Mouse (Mus musculus): ENCODE data around the gene 2210010C04Rik. TPM values are rescaled to one million over a fixed set of nuclear protein-coding genes. Genes with fewer than 3 reads are reported as not detected.

Gene 2210010C04Rik
- polyA plus RNA-seq, 1 experiment from 2014 or later, result not detected

DNA sequence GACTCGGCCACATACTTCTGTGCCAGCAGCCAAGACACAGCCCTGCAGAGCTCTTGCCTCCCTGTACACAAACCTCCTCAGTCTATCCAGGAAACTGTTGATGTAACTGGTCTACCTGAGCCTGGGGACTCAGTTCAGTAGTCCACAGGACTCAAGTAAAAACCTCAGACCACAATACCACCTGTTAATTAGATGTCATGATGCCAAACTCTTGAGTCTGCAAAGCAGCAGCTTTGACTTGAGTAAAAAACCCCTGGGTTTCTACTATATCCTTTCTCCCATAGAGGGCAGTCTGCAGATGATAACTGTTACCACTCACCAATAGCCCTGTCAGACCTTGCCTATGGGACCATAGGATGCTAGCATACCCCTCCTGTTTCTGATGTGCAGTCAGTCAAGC is 12.7 kb upstream of the 2210010C04Rik start:
- no peaks in the 10 kb centered on the region for H3K27me3 ChIP-seq
- H3K4me3 ChIP-seq (replicated peaks), result no peak overlapping the region
- no peak for ATAC-seq (replicated peaks; ENCODE audit: low FRiP score)
- no peak overlapping the region for H3K27ac ChIP-seq
- WGBS, result 94% methylated on average over 1 of the region's 1 CpGs
- H3K9me3 ChIP-seq (replicated peaks), result no peaks in the 10 kb centered on the region
- no peaks in the 10 kb centered on the region for H3K4me1 ChIP-seq
- H3K36me3 ChIP-seq, result no peaks in the 10 kb centered on the region
- H3K4me2 ChIP-seq, result no peak overlapping the region
- H3K9ac ChIP-seq, result no peak overlapping the region

DNA sequence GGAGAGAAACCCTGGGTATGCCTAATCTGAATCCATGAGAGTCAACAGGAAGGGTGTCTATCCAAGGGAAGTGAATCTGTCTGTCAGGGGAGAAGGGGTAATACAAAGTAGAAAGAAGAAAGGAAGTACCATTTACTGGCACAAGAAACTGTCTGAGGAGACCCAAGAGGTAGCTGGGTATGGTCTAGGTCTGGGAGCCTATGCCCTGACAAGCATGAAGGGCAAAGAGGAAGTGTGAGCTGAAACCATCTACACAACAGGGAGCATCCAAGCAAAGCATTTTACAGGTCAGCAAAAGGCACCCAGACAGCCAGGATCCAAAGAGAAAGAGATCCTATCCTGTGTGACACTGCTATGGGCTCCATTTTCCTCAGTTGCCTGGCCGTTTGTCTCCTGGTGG is 11.9 kb upstream of the 2210010C04Rik start:
- no peak for ATAC-seq (replicated peaks; ENCODE audit: low FRiP score)
- Histone ChIP-seq H3K9ac (no peak overlapping the region), H3K4me2 (no peak overlapping the region), H3K4me1 (no peaks in the 10 kb centered on the region), H3K36me3 (no peaks in the 10 kb centered on the region), H3K4me3 (replicated peaks) (no peak overlapping the region), H3K9me3 (replicated peaks) (no peaks in the 10 kb centered on the region), H3K27me3 (no peaks in the 10 kb centered on the region), H3K27ac (no peak overlapping the region)
- WGBS, result 74% methylated on average over 1 of the region's 1 CpGs

DNA sequence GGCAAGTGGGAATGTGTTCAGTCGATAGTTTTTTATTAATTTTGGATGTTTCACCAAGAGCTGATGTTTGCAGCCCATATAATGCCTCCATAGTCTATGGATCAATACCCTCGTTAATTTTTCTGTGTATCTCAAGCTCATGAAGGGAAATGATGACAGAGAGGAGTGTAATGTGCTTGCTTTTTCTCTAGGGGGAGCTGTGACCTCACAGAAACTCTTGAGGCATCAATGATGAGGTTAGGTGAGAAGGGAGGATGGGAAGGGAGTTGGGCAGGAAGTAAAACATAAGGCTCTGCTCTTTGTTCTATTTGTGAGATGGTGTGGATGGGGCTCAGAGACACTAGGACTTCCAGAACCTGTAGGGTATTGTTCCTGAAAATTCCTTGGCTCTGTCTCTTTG is 11.2 kb upstream of the 2210010C04Rik start:
- no peaks in the 10 kb centered on the region for H3K36me3 ChIP-seq
- H3K4me2 ChIP-seq, result no peak overlapping the region
- no peak for ATAC-seq (replicated peaks; ENCODE audit: low FRiP score)
- 59% methylated on average over 2 of the region's 2 CpGs for WGBS
- H3K9me3 ChIP-seq (replicated peaks), result no peaks in the 10 kb centered on the region
- no peak overlapping the region for H3K4me3 ChIP-seq (replicated peaks)
- no peaks in the 10 kb centered on the region for H3K27me3 ChIP-seq
- H3K27ac ChIP-seq, result no peak overlapping the region
- no peaks in the 10 kb centered on the region for H3K4me1 ChIP-seq
- H3K9ac ChIP-seq, result no peak overlapping the region

DNA sequence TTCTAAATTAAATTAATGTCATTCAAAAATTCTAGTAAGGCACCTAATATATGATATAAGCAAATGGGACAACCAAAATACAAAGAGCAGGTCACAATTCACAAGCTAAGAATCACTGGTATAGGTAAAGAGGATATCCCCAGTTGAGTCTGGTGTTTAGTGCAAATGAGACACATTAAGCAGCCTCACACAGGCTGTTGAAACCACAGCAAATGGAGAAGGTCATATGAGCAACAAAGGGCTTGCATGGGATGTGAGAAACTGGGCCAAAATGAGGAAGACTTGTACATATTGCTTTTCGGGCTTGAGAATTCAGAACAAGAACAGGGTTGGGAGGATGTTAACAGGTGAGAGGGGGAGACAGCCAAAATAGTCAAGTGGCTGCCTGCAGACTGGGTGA is 9.4 kb upstream of the 2210010C04Rik start:
- Histone ChIP-seq H3K9me3 (replicated peaks) (no peaks in the 10 kb centered on the region), H3K36me3 (no peaks in the 10 kb centered on the region), H3K4me3 (replicated peaks) (no peak overlapping the region), H3K27ac (no peak overlapping the region), H3K9ac (no peak overlapping the region), H3K4me2 (no peak overlapping the region), H3K27me3 (no peaks in the 10 kb centered on the region), H3K4me1 (no peaks in the 10 kb centered on the region)
- no peak for ATAC-seq (replicated peaks; ENCODE audit: low FRiP score)
- 94% methylated on average over 1 of the region's 1 CpGs for WGBS

DNA sequence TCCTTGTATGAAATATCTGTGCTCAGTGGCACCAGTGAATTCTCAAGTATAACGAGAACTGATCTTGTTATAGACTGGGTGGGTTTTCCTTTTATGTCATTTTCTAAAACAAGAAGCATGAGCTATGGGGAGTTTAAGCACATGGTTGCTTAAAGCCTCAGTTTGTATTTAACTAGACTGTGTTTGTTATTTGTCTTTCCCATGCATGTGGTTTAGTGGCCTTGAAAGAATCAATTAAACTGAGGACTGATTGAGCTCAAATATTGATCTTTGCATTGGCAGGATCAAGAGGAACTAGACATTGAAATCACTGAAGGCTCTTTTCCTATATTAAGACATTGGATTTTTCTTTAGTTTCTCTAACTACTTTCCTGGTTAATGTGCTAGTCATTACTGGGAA is 9.0 kb upstream of the 2210010C04Rik start:
- H3K4me3 ChIP-seq (replicated peaks), result no peak overlapping the region
- 75% methylated on average over 1 of the region's 1 CpGs for WGBS
- ATAC-seq (replicated peaks; ENCODE audit: low FRiP score), result no peak

DNA sequence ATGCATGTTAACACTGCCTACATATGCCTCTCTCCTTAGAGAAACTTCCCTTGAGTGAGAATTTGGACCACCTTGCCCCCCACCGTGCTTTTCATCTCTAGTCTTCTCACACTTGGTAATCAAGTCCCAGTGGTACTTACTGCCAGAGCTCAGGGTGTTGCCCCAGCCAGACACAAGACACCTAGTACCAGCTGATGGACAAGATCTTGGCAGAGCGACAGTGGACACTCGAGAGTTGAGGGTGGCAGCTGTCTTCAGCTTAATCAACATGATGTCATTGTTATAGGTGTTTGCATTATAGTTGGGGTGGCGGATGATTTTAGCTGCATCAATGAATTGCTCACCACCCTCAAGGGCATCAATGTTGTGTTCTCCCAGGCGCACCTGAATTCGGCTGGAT is 2.5 kb downstream of the 2210010C04Rik start:
- Histone ChIP-seq H3K9me3 (replicated peaks) (no peaks in the 10 kb centered on the region), H3K27ac (no peak overlapping the region), H3K27me3 (no peaks in the 10 kb centered on the region), H3K9ac (no peak overlapping the region), H3K36me3 (no peaks in the 10 kb centered on the region), H3K4me3 (replicated peaks) (no peak overlapping the region), H3K4me2 (no peak overlapping the region), H3K4me1 (no peaks in the 10 kb centered on the region)
- WGBS, result 84% methylated on average over 6 of the region's 6 CpGs
- no peak for ATAC-seq (replicated peaks; ENCODE audit: low FRiP score)

More for the DNA sequence above, 9.0 kb upstream of the 2210010C04Rik start:
- Histone ChIP-seq H3K27me3 (no peaks in the 10 kb centered on the region), H3K36me3 (no peaks in the 10 kb centered on the region), H3K4me1 (no peaks in the 10 kb centered on the region), H3K9me3 (replicated peaks) (no peaks in the 10 kb centered on the region), H3K9ac (no peak overlapping the region), H3K27ac (no peak overlapping the region), H3K4me2 (no peak overlapping the region)

DNA sequence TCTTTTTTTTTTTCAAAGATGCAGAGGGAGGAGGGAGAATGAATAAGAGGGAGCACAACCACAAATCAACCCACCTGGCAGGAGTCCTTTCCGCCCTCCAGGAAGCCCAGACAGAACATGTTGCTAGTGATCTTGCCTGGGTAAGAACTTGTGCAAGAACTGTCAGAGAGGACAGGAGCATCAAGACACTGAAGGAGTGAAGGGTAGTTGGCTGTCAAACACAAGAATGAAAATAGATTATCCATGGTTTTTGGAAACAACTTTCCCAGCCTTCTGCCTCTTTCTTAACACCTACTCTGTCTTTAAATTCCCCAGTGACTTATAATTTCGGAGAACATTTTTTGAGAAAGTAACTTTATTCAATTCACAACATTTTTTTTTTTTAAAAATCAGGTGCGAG is 3.1 kb downstream of the 2210010C04Rik start:
- peaks cover 1% of the 10 kb centered on the region for H3K4me1 ChIP-seq
- H3K9ac ChIP-seq, result no peak overlapping the region
- no peaks in the 10 kb centered on the region for H3K27me3 ChIP-seq
- H3K36me3 ChIP-seq, result no peaks in the 10 kb centered on the region
- ATAC-seq (replicated peaks; ENCODE audit: low FRiP score), result no peak
- H3K9me3 ChIP-seq (replicated peaks), result no peaks in the 10 kb centered on the region
- no peak overlapping the region for H3K27ac ChIP-seq
- WGBS, result 78% methylated on average over 3 of the region's 3 CpGs
- no peak overlapping the region for H3K4me3 ChIP-seq (replicated peaks)
- no peak overlapping the region for H3K4me2 ChIP-seq

DNA sequence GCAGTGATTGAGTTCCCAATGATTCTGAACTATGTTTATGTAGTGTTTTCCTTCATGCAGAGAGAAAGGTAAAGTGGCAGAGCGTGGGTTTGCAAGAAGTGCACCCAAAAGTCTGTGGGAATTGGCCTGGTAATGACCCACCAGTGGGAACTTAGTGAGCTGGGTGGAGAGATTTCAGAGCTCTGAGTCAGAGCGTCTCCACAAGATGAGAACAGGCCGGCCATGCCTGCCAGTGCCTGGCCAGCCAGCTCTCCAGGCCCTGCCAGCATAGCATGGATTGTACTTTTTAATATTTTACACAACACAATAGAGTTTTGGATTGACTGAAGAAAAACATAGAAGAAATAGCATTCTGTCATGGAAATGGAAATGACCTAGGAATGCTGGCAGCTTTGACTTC is 4.5 kb downstream of the 2210010C04Rik start:
- WGBS, result 87% methylated on average over 3 of the region's 3 CpGs
- Histone ChIP-seq H3K36me3 (no peaks in the 10 kb centered on the region), H3K4me2 (no peak overlapping the region), H3K27me3 (no peaks in the 10 kb centered on the region), H3K9me3 (replicated peaks) (no peaks in the 10 kb centered on the region), H3K4me1 (peaks cover 13% of the 10 kb centered on the region), H3K9ac (no peak overlapping the region), H3K27ac (no peak overlapping the region), H3K4me3 (replicated peaks) (no peak overlapping the region)
- no peak for ATAC-seq (replicated peaks; ENCODE audit: low FRiP score)

DNA sequence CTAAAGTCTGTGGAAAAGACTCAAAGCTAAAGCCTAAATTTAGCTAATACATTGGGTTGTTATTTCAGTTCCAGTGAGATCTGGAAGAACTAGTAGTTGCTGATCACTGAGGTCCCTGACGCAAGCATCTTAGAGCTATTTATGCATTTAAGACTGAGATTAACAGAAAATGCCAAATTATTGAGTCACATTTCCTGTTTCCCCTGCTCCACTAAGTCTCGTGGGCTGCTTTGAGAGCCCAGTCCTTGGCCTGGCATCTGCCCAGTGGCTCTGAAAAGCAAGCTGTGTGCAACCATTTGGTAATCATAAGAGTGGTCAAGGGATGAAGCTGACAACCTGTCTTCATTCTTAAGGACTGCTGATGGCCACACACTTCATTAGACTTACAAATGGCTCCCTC is 8.3 kb downstream of the 2210010C04Rik start:
- peak overlapping the region; percentile 64 for H3K27ac ChIP-seq
- peaks cover 13% of the 10 kb centered on the region for H3K4me1 ChIP-seq
- no peaks in the 10 kb centered on the region for H3K36me3 ChIP-seq
- no peaks in the 10 kb centered on the region for H3K9me3 ChIP-seq (replicated peaks)
- H3K9ac ChIP-seq, result no peak overlapping the region
- 41% methylated on average over 2 of the region's 2 CpGs for WGBS
- ATAC-seq (replicated peaks; ENCODE audit: low FRiP score), result no peak
- no peak overlapping the region for H3K4me3 ChIP-seq (replicated peaks)
- H3K4me2 ChIP-seq, result no peak overlapping the region
- H3K27me3 ChIP-seq, result no peaks in the 10 kb centered on the region

DNA sequence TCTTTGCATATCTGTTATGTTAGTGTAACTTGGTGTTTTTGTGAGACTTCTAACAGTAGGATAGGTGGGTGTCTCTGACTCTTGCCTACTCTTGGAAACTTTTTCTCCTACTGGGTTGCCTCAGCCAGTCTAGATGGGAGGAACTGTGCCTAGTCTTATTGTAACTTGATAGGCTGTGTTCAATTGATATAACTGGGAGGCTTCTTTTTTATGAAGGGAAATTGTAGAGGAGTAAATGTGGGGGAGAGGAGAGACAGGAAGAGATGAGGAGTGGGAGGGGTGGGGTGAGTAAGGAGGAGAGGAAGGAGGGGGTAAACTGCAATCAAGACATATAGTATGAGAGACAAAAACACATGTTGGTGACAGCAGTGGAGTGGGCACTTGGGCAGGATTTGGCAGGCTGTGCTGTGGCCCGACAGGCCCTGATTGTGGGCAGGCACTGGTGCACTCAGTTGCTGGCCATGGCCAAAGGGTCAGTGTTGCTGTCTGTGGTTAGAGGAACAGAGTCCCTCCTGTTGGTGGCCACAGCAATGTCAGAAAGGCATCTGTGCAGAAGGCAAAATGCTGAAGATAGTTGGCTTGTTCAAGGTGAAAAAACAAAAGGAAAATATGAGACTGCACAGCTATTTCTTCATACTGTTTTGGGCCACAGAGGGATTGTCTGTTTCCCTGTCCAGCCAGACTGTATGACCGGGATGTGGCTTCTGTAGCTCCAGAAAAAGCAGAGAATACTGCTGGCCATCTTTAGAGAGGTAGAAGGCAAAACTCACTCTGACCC is 9.2 kb downstream of the 2210010C04Rik start:
- Histone ChIP-seq H3K4me3 (replicated peaks) (no peak overlapping the region), H3K9me3 (replicated peaks) (no peaks in the 10 kb centered on the region), H3K27me3 (no peaks in the 10 kb centered on the region), H3K4me2 (no peak overlapping the region), H3K36me3 (no peaks in the 10 kb centered on the region), H3K9ac (no peak overlapping the region), H3K4me1 (peaks cover 13% of the 10 kb centered on the region), H3K27ac (peak overlapping the region; percentile 70)
- WGBS, result 42% methylated on average over 2 of the region's 2 CpGs
- peak; percentile 86 for ATAC-seq (replicated peaks; ENCODE audit: low FRiP score)

DNA sequence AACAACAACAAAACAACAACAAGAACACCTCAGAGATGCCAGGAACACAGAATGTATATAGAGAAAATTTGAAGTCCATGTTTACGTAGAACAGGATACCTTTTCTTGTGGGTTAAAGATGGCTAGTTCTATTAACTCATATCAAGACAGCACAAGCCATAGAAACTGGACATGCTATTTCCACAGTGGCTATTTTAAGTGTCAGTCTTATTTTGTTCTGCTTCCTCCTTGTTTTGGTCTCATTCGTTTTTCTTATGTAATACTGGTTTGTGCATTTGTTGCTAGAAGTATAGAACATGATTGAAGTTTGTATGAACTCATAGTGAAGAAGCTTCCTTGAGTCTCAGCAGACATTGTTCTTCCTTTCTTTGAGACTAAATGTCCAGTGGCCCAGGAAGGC is 16.2 kb downstream of the 2210010C04Rik start:
- Histone ChIP-seq H3K9me3 (replicated peaks) (no peaks in the 10 kb centered on the region), H3K27ac (no peak overlapping the region), H3K36me3 (no peaks in the 10 kb centered on the region), H3K4me2 (no peak overlapping the region), H3K4me1 (no peaks in the 10 kb centered on the region), H3K27me3 (no peaks in the 10 kb centered on the region), H3K9ac (no peak overlapping the region), H3K4me3 (replicated peaks) (no peak overlapping the region)
- ATAC-seq (replicated peaks; ENCODE audit: low FRiP score), result no peak
- 93% methylated on average over 2 of the region's 2 CpGs for WGBS

DNA sequence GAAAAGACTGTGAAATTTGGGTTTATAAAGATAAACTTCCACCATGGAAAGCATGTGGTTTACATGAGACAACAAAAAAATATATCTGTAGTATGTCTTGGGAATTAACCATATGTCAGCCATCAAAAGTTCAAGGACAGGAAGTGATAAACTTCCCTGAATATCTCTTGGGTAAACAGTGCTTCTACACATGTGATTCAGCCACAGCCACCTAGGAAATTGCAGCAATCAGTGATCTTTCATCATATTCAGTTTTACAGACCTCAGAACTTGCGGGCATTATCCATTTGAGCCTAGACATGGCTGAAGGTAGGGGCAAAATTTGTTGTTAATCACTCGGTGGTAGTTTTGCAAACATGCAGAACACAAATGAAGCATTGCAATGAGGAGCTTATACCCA is 16.7 kb downstream of the 2210010C04Rik start:
- Histone ChIP-seq H3K9me3 (replicated peaks) (no peaks in the 10 kb centered on the region), H3K36me3 (no peaks in the 10 kb centered on the region), H3K4me3 (replicated peaks) (no peak overlapping the region), H3K9ac (no peak overlapping the region), H3K4me1 (no peaks in the 10 kb centered on the region), H3K27ac (no peak overlapping the region), H3K4me2 (no peak overlapping the region), H3K27me3 (no peaks in the 10 kb centered on the region)
- WGBS, result 68% methylated on average over 2 of the region's 2 CpGs
- ATAC-seq (replicated peaks; ENCODE audit: low FRiP score), result no peak

DNA sequence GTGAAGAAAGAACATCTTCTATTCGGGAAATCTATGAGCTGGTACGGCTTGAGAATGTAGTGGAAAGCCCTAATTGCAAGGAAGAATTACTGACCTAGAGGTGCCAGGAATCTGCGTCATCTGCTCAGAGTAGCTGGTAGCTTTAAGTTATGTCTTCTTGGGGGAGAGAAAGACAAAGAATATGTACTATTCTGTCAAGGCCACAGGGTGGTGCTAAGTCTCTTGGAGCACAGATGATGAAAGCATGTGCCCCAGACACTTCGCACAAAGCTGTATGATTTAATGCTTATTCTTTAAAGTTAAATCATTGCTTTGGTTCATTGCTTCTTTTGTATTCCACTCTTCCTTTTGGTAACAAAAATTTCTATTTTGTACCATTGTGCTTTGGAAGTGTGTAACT is 20.2 kb downstream of the 2210010C04Rik start:
- ATAC-seq (replicated peaks; ENCODE audit: low FRiP score), result no peak
- H3K9me3 ChIP-seq (replicated peaks), result no peaks in the 10 kb centered on the region
- H3K4me2 ChIP-seq, result no peak overlapping the region
- H3K27me3 ChIP-seq, result no peaks in the 10 kb centered on the region
- H3K27ac ChIP-seq, result no peak overlapping the region
- H3K36me3 ChIP-seq, result no peaks in the 10 kb centered on the region
- WGBS, result 56% methylated on average over 4 of the region's 4 CpGs
- H3K9ac ChIP-seq, result no peak overlapping the region
- no peak overlapping the region for H3K4me3 ChIP-seq (replicated peaks)
- H3K4me1 ChIP-seq, result no peaks in the 10 kb centered on the region

Data from kidney, embryonic 15.5 days (tissue).